11 mouse cellular contexts compared by ENCODE assay signal in genomic region chr5:27052441-27052840, GRCm38 (mm10).
DNase-seq lines count a peak whose midpoint lies in the region; ATAC-seq and TF ChIP-seq lines count a peak whose summit lies in the region.
"Had no signal": no experiment of that assay in that cellular context is flagged by ENCODE, and none has a peak within 500 bp of the region (broad histone marks: within the 10 kb centered on the region; RNA-seq: fewer than 3 reads in every experiment).

No protein-coding gene starts in this region.

- H3K4me3 ChIP-seq in hindbrain, embryonic 10.5 days, result no peak overlapping the region
- no peak overlapping the region for H3K4me3 ChIP-seq in hindbrain, embryonic 16.5 days (ENCODE audit: low read length)
- no peak overlapping the region for H3K4me3 ChIP-seq in midbrain, embryonic 11.5 days (ENCODE audit: low read depth, low read length)
- H3K4me3 ChIP-seq in midbrain, postnatal 0 days (ENCODE audit: low read depth, low read length), result no peak overlapping the region
- H3K4me3 ChIP-seq in limb, embryonic 14.5 days (replicated peaks; ENCODE audit: low read length), result no peak overlapping the region
- H3K4me3 ChIP-seq: hindbrain, embryonic 15.5 days had no signal

- no peak overlapping the region for H3K27ac ChIP-seq in hindbrain, embryonic 10.5 days
- no peak overlapping the region for H3K27ac ChIP-seq in hindbrain, embryonic 16.5 days (ENCODE audit: low read depth, low read length)
- H3K27ac ChIP-seq in midbrain, embryonic 11.5 days (ENCODE audit: low read depth, low read length), result no peak overlapping the region
- no peak overlapping the region for H3K27ac ChIP-seq in midbrain, postnatal 0 days (ENCODE audit: low read depth, low read length)
- no peak overlapping the region for H3K27ac ChIP-seq in limb, embryonic 14.5 days (replicated peaks; ENCODE audit: low read depth, low read length)
- H3K27ac ChIP-seq: hindbrain, embryonic 15.5 days had no signal

- H3K36me3 ChIP-seq in hindbrain, embryonic 10.5 days, result no peaks in the 10 kb centered on the region
- no peaks in the 10 kb centered on the region for H3K36me3 ChIP-seq in hindbrain, embryonic 16.5 days (ENCODE audit: control insufficient read depth, insufficient read depth, low read length)
- H3K36me3 ChIP-seq in midbrain, embryonic 11.5 days (ENCODE audit: control insufficient read depth, insufficient read depth, low read length), result no peaks in the 10 kb centered on the region
- H3K36me3 ChIP-seq in midbrain, postnatal 0 days (ENCODE audit: insufficient read depth, low read length), result no peaks in the 10 kb centered on the region
- no peaks in the 10 kb centered on the region for H3K36me3 ChIP-seq in limb, embryonic 14.5 days (ENCODE audit: control insufficient read depth, insufficient read depth, low read length)
- H3K36me3 ChIP-seq: hindbrain, embryonic 15.5 days had no signal

- WGBS in hindbrain, embryonic 10.5 days, result 23% methylated on average over 2 of the region's 2 CpGs
- 26% methylated on average over 2 of the region's 2 CpGs for WGBS in hindbrain, embryonic 16.5 days
- 23% methylated on average over 2 of the region's 2 CpGs for WGBS in midbrain, embryonic 11.5 days
- WGBS in midbrain, postnatal 0 days, result 36% methylated on average over 2 of the region's 2 CpGs
- whole genome bisulfite sequencing in limb, embryonic 14.5 days, result 40% methylated on average over 2 of the region's 2 CpGs

- ATAC-seq in hindbrain, embryonic 16.5 days, result no peak
- no peak for ATAC-seq in midbrain, embryonic 11.5 days (ENCODE audit: low FRiP score)
- ATAC-seq in midbrain, postnatal 0 days (ENCODE audit: low FRiP score), result no peak
- ATAC-seq in limb, embryonic 14.5 days (ENCODE audit: low FRiP score, low read depth), result peak; percentile 41; the same call in 1 of the 2 replicates
- ATAC-seq: liver, postnatal 0 days had no signal

- peaks cover 20% of the 10 kb centered on the region for H3K4me1 ChIP-seq in hindbrain, embryonic 10.5 days (replicated peaks)
- peaks cover 11% of the 10 kb centered on the region for H3K4me1 ChIP-seq in hindbrain, embryonic 16.5 days (ENCODE audit: control insufficient read depth, insufficient read depth, low read depth, low read length)
- H3K4me1 ChIP-seq in midbrain, embryonic 11.5 days (ENCODE audit: control insufficient read depth, insufficient read depth, low read length), result peaks cover 13% of the 10 kb centered on the region
- H3K4me1 ChIP-seq in midbrain, postnatal 0 days (ENCODE audit: insufficient read depth, low read length), result peaks cover 4% of the 10 kb centered on the region
- H3K4me1 ChIP-seq in limb, embryonic 14.5 days (ENCODE audit: control insufficient read depth, insufficient read depth, low read length), result no peaks in the 10 kb centered on the region

- peak; percentile 5 for DNase-seq in hindbrain, embryonic 10.5 days (ENCODE audit: low spot score)
- DNase-seq in midbrain, embryonic 11.5 days (ENCODE audit: low spot score, missing footprints), result peak; percentile 87
- DNase-seq in midbrain, postnatal 0 days (ENCODE audit: low spot score), result no peak
- peak; percentile 49 for DNase-seq in R1 (ENCODE audit: low read depth, low spot score)
- peak; percentile 64 for DNase-seq in limb, embryonic 14.5 days (ENCODE audit: low spot score)
- DNase-seq in urinary bladder, postnatal 14 days (ENCODE audit: low spot score), result no peak
- DNase-seq: cerebellum, adult 8-10 months; liver, postnatal 0 days; thymus, postnatal 36 days had no signal

- no peak overlapping the region for H3K4me2 ChIP-seq in hindbrain, embryonic 16.5 days (ENCODE audit: low read length)
- no peak overlapping the region for H3K4me2 ChIP-seq in midbrain, embryonic 11.5 days
- H3K4me2 ChIP-seq in midbrain, postnatal 0 days (ENCODE audit: low read depth, low read length, poor library complexity, severe bottlenecking), result no peak overlapping the region
- H3K4me2 ChIP-seq in limb, embryonic 14.5 days (replicated peaks; ENCODE audit: low read depth, low read length, severe bottlenecking), result no peak overlapping the region

- no peak overlapping the region for H3K9ac ChIP-seq in hindbrain, embryonic 16.5 days (ENCODE audit: low read depth, low read length)
- no peak overlapping the region for H3K9ac ChIP-seq in midbrain, embryonic 11.5 days (ENCODE audit: low read length)
- no peak overlapping the region for H3K9ac ChIP-seq in midbrain, postnatal 0 days (replicated peaks; ENCODE audit: low read length, poor library complexity, severe bottlenecking)
- H3K9ac ChIP-seq in limb, embryonic 14.5 days (ENCODE audit: low read depth, low read length, severe bottlenecking), result no peak overlapping the region
- H3K9ac ChIP-seq: hindbrain, embryonic 15.5 days; liver, postnatal 0 days had no signal

- H3K9me3 ChIP-seq in hindbrain, embryonic 10.5 days, result no peaks in the 10 kb centered on the region
- H3K9me3 ChIP-seq in hindbrain, embryonic 16.5 days (ENCODE audit: control insufficient read depth, low read length), result no peaks in the 10 kb centered on the region
- no peaks in the 10 kb centered on the region for H3K9me3 ChIP-seq in midbrain, embryonic 11.5 days (ENCODE audit: control insufficient read depth, low read length)
- no peaks in the 10 kb centered on the region for H3K9me3 ChIP-seq in midbrain, postnatal 0 days (ENCODE audit: low read length)
- no peaks in the 10 kb centered on the region for H3K9me3 ChIP-seq in limb, embryonic 14.5 days (ENCODE audit: control insufficient read depth, low read length)
- H3K9me3 ChIP-seq: hindbrain, embryonic 15.5 days had no signal

- no peak for TF ChIP-seq CTCF in midbrain, postnatal 0 days (IDR thresholded peaks at IDR 0.05)

- no peak for TF ChIP-seq POLR2A in limb, embryonic 14.5 days (IDR thresholded peaks at IDR 0.05; ENCODE audit: borderline replicate concordance, extremely low read depth, insufficient read depth, insufficient read length)

- peaks cover 21% of the 10 kb centered on the region for H3K27me3 ChIP-seq in hindbrain, embryonic 10.5 days (ENCODE audit: insufficient read depth, poor library complexity, severe bottlenecking)
- H3K27me3 ChIP-seq in hindbrain, embryonic 16.5 days (replicated peaks; ENCODE audit: control insufficient read depth, insufficient read depth, low read length), result no peaks in the 10 kb centered on the region
- H3K27me3 ChIP-seq in midbrain, embryonic 11.5 days (ENCODE audit: control insufficient read depth, insufficient read depth, low read length), result peaks cover 4% of the 10 kb centered on the region; the same call in 1 of the 2 replicates
- no peaks in the 10 kb centered on the region for H3K27me3 ChIP-seq in midbrain, postnatal 0 days (ENCODE audit: insufficient read depth, low read length)
- H3K27me3 ChIP-seq in limb, embryonic 14.5 days (ENCODE audit: control insufficient read depth, insufficient read depth, low read length), result peaks cover 28% of the 10 kb centered on the region
- H3K27me3 ChIP-seq: hindbrain, embryonic 15.5 days had no signal

Comparison
In these comparisons a context has a peak if more than half of its experiments do, and no peak if none do; other contexts are left out.
1. DNase-seq: peak in hindbrain, embryonic 10.5 days (single experiment), midbrain, embryonic 11.5 days (single experiment), R1 (single experiment) and limb, embryonic 14.5 days (single experiment); none in midbrain, postnatal 0 days (single experiment) and urinary bladder, postnatal 14 days (single experiment).